Mouse (Mus musculus): ENCODE measurements at regions not wholly inside any gene's neighbourhood (a gene's known extent, or its start where the extent isn't known, plus 50 kb on each side); places are given as distances from the start of the nearest gene placed in this dataset.

GRCm38 (mm10) chr4:98282275-98282674 is 100.8 kb downstream of the Tm2d1 start:
- DNase-seq, result no peak

DNA sequence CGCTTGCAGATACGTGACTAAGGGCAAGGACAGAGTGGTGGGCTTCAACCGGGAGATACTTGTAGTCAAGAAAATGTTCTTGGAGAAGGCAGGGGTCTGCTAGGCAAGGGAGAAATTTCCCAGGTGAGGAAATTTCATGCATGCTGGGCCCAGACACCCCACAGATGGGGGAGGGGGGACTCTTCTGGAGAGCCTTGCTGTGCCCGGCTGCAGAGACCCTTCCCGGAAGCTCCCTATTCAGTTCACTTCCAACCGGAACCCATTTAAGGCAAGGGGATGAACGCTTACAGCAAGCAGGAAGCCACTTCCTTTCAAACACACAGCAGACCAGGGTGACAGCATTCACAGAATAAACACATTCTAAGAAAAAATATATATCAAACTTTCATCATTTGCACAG is 124.8 kb downstream of the Tm2d1 start:
- no peak for DNase-seq

DNA sequence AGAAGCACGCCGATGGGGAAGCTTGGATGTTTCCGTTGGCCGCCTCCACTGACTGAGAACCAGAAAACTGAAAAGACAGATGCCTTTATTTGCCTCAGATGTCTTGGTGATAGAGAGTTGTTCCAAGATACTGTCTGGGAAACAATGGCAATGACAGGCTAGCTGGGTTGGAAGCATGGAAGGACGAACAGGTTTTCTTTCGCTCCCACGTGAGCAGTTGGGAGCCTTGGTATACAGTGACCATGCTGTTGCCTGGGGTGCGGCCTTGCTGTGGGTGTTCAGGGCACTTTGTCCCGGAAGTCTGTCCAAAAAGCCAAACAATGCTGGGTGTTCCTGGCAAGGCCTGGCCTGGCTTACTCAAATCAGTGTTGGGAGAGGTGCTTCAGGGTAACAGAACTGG is 125.4 kb downstream of the Tm2d1 start:
- DNase-seq, result peak; percentile 69

DNA sequence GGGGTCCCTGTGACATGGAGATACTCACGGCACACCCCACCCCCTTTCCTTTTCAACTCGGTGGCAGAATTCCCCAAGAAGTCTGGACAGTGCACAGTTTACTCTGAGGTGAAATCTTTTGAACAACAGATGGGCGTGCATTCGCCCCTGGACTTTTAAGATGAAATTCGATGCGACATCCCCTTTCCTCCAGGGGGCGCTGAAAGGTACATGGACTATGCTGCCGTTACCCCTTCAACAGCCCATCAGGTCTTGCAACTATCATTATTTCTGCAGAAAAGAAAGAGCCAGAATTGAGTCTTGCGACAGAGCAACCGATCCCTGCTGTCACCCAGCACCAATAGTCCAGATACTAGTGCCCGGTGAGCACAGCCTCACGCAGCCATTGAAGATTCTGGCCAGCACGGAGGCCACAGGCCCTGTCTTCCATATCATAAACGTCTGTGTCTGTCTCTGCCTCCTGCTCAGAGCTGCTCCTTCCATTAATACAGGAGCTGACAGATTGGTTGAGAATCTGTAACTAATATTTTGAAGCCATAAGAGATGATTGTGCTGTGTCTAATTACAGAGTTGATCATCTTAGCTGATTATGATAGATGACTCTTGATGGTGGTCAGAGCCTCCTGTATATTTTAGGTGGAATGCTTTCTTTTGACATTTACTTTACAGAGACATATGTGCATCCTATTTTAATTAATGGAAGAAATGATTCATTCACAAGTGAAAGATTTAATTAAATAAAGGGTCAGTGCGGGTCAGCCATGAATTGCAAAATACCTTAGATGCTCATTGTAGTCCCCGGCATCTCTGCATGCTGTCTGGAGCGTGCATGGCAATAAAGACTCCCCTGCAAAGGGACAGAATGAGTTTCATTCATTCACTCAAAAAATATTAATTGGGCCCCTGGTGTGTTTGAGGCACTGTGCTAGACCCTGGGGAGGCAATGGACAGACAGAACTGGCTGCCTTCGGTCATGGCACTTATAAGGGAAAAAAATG is 128.0 kb downstream of the Tm2d1 start:
- peak; percentile 68 for DNase-seq

DNA sequence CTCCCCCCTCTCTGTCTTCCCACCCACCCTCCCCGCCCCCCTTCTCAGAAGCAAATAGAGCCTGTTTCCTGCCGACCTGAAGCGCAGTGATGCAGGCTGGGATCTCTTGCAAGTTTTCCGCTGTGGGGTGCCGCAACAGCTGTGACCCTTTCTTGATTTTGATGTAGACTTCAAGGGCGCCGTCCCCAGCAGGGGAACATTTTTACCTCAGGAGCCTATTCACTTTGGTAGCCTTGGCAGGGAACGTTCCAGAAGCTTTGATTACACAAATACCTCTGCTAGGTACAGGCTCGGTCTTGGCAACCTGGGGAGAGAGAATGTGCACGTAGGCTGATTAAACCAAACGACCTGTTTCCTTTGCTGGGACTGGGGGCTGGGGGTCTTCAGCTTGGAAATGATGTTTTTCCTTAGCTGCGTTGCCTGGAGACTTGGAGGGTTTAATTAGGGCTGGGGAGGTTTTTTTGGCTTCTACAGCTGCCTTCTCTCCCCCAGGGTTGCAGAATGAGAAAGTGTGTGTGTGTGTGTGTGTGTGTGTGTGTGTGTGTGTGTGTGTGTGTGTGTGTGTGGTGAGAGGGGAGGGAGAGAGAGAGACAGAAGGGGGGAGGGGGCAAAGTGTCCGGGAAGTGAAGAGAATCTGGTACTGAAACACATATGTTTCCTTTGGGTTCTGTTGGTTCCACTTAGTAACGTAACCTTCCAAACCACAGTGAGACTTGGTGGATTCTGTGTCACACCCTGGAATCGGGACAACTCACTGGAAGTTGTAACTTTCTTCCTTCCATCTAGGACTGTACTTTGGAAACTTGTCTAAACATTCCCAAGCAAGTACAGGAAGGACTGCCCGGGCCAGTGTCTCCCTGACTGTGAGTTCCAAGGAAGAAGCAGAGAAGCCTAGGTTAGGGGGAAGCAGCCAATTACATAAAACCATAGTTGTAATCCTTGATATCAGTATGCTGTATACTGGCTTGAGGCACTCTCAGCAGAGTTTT is 138.9 kb downstream of the Tm2d1 start:
- DNase-seq, result peak; percentile 37

DNA sequence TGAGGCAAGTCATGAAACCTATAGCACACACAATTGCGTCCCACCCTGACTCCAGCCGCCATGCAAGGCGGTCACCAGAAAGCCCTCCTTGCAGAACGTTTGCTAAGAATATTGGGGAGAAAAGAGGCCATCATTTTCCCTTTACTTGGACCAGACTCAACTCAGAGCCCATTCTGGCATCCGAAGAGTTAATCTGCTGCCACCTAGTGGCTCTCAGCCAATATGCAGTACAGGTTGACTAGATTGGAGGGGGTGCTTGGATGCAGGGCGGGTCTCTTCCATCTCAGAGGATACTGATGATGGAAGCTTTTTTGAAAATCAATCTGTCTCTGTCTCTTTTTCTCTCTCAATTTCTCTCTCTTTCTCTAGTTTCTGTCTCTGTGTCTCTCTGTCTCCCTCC is 139.6 kb downstream of the Tm2d1 start:
- DNase-seq, result peak; percentile 67

GRCm38 (mm10) chr4:98241921-98242320 is 141.2 kb downstream of the Tm2d1 start:
- no peak for DNase-seq

DNA sequence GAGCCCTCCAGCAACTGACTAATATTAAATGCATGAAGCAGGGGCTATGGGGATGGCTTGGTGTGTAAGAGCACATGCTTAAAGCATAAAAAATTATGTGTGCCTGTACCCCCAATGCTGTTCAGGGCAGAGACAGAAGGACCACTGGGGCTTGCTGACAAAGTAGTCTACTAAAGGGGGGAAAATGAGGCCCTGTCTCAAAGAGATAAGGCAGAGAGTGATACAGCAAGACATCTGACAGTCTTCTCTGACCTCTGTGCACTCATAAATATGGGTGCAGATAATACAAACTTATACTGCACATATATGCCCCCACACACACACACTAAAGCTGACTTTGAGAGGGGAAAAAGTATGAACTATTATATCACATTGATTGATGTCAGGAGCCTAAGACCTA is 142.8 kb downstream of the Tm2d1 start:
- no peak for DNase-seq

DNA sequence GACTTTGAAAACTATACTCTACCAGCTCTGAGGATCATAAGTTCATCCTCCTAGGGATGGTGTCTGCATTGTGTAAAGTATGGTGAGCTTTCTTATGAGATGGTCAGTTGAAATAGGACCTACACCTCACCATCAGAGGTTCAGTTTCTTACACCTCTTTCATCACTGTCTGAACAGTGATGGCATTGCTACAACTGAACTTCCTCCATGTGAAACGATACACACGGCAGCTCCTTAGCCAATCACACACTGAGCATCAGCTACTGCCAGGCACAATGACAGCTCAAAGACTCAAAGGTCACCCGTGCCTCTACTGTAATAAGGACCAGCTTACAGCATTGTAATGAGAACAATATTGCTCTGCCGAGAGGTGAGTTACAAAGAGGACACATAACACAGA is 145.0 kb downstream of the Tm2d1 start:
- no peak for DNase-seq

GRCm38 (mm10) chr4:98237475-98237874 is 145.6 kb downstream of the Tm2d1 start:
- no peak for DNase-seq

- DNase-seq, result peak; percentile 82
These were observed 146.9 kb downstream of the Tm2d1 start for GRCm38 (mm10) chr4:98236006-98236783.

DNA sequence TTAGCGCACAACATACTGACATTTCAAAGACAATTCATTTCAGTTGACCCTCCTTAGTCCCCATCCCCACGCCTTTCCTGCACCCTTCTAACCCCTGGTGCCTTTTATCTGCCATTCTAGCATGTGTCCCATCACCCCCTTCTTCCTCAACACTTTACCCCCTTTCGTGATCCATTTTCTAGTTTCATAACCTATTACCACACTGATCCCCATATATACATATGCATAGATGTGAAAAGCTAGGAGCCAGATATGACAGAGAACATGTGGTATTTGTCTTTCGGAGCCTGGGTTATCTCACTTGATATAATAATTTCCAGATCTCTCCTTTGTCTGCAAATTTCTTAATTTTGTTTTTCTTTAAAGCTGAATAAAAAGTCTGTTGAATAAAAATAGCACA is 154.9 kb downstream of the Tm2d1 start:
- DNase-seq, result no peak

- DNase-seq, result no peak
These were observed 158.7 kb downstream of the Tm2d1 start for GRCm38 (mm10) chr4:98224366-98224765.

- no peak for DNase-seq
These were observed 159.7 kb downstream of the Tm2d1 start for GRCm38 (mm10) chr4:98223429-98223828.

DNA sequence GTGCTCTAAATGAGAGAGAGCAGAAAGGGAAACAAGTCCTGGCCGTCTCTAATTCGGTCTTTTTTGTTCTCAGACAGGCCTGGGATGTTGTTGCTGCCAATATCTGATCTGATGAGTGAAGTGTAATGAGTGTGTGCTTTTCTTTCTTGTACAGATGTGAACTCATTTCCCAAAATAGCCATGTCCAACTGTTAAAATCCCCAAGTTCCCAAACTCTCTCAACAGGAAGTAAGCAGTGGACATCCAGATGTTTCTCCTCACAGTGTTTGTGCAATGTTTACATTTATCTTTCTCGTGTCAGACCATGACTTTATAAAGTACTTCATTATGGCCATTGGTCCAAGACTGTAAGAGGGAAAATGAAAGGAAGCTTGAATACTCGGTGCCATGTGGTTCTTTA is 161.5 kb downstream of the Tm2d1 start:
- peak; percentile 56 for DNase-seq

DNA sequence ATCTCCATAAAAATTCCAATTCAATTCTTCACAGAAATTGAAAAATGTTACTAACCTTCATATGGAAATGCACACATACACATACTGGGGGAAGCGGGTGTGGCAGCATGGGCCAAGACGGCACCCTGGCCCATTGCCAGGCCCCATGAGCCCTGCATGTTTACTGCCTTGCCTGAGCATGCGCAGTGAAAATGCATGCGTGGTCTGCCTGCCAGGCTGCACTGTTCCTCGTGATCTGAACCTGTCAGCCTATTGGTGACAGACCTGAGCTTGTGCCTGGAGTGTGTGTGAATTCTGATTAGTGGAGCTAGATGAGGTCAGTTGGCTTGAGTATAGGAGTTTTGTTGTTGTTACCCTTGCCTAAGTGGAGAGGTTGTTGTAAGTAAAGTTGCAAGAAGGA is 167.9 kb downstream of the Tm2d1 start:
- no peak for DNase-seq

DNA sequence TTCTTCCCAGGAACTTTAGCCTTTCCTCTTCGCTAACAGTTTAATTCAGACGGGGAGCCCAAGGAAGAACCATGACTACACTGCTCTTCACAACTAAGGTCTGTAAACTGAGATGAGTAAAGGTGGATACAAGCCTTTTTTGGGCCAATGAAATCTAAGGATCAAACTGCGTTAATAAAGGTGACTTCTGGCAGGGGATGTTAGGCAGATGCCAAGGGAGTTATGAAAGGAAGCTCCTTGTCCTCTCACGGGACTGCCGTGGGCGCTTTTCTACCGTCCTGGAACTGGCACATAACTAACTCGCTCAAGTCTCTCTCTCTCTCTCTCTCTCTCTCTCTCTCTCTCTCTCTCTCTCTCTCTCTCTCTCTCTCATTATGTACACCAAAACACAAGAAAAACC is 175.7 kb downstream of the Tm2d1 start:
- DNase-seq, result no peak

- peak; percentile 14 for DNase-seq
These were observed 176.7 kb downstream of the Tm2d1 start for GRCm38 (mm10) chr4:98206245-98206970.

- DNase-seq, result no peak
These were observed 180.0 kb downstream of the Tm2d1 start for GRCm38 (mm10) chr4:98203129-98203528.

DNA sequence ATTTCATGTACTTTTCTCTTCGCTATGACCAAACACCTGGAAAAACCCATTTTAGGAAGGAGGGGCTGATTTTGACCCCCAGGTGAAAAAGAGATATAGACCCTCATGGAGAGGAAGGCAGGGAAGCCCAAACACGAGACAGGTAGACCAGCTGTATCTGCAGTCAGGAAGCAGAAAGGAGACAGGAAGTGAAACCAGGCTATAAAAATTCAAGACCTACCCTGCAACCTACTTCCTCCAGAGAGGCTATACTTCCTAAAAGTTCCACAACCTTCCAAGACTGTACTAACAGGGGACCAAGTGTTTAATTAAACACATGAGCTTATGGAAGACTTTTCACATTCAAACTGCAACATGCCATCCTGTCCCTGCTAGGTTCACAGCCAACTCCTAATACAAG is 180.9 kb downstream of the Tm2d1 start:
- DNase-seq, result no peak

DNA sequence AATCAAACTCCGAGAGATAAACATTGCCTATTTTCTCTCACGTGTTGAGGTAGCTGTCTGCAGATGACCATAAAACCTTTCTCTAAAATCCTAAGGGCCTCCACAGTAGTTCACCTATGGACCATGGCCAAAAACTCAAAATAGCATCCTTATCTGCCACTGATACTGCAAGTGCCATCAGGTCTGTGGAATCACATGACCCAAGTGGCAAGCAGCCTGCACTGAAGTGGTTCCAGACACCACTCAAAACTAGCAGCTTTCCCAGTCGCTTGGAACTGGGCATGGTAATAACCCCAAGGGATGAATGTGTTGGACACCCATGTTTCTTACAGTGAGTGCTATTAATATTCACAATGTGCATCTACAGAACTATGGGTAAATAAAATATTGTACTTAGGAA is 182.0 kb downstream of the Tm2d1 start:
- peak; percentile 57 for DNase-seq

GRCm38 (mm10) chr4:98200701-98201100 is 182.4 kb downstream of the Tm2d1 start:
- no peak for DNase-seq
